Mouse (Mus musculus) ES-E14 (cell line): Measurements from ENCODE around the gene Saxo1.

Source experiments
- CHD2 ChIP-seq: IDR thresholded peaks from 2 replicates; pipeline ENCODE4 v1.6.1; 2014; ENCODE audit warnings: mild to moderate bottlenecking, low read depth, low read length, inconsistent platforms
- ZNF384 ChIP-seq: IDR thresholded peaks from 2 replicates; pipeline ENCODE4 v1.6.1; 2012; ENCODE audit warnings: low read depth, low read length, inconsistent platforms

- TF ChIP-seq ZNF384 (no peak), CHD2 (no peak)
Measured at GRCm38 (mm10) chr4:86545615-86546014, 12.5 kb downstream of the Saxo1 start.
